Mouse (Mus musculus) ES-Bruce4 (cell line): ENCODE results near the gene Cxcl17. TPM values are rescaled to one million over a fixed set of nuclear protein-coding genes. Genes with fewer than 3 reads are reported as not detected.
A peak's percentile ranks its signal among the peaks of the same experiment; 100 is the strongest.

Source experiments
- H3K27ac ChIP-seq: 2 replicates; pipeline ENCODE4 v1.5.1; 2012; ENCODE audit warnings: low read length, inconsistent platforms; ENCODE audit not compliant: insufficient read depth
- H3K27me3 ChIP-seq: 2 replicates; pipeline ENCODE4 v1.6.1; 2012; ENCODE audit warnings: mild to moderate bottlenecking, low read length, inconsistent platforms; ENCODE audit not compliant: control insufficient read depth, poor library complexity, insufficient read depth, severe bottlenecking
- H3K36me3 ChIP-seq: 2 replicates; pipeline ENCODE4 v1.6.1; 2012; ENCODE audit warnings: inconsistent platforms, mild to moderate bottlenecking, low read length, moderate library complexity; ENCODE audit not compliant: control insufficient read depth, poor library complexity, insufficient read depth, severe bottlenecking
- H3K4me1 ChIP-seq: one replicate; pipeline ENCODE4 v1.8.1; 2011; ENCODE audit warnings: low read length; ENCODE audit not compliant: control insufficient read depth, insufficient read depth
- H3K4me3 ChIP-seq: 2 replicates; pipeline ENCODE4 v1.5.1; 2011; ENCODE audit warnings: low read depth, mild to moderate bottlenecking, low read length
- H3K9ac ChIP-seq: 2 replicates; pipeline ENCODE4 v1.6.1; 2012; ENCODE audit warnings: low read depth, mild to moderate bottlenecking, inconsistent platforms; ENCODE audit not compliant: poor library complexity, severe bottlenecking
- H3K9me3 ChIP-seq: replicated peaks from 2 replicates; pipeline ENCODE4 v1.6.1; 2012; ENCODE audit warnings: mild to moderate bottlenecking, low read length, inconsistent platforms; ENCODE audit not compliant: control insufficient read depth, poor library complexity, insufficient read depth, severe bottlenecking
- CTCF ChIP-seq: IDR thresholded peaks from one replicate; pipeline ENCODE4 v1.8.1; 2011; ENCODE audit warnings: low read depth, low read length
- EP300 ChIP-seq: IDR thresholded peaks from 2 replicates; pipeline ENCODE4 v1.6.1; 2011; ENCODE audit warnings: low read depth, low read length; ENCODE audit not compliant: insufficient read depth
- POLR2A ChIP-seq: IDR thresholded peaks from one replicate; pipeline ENCODE4 v1.8.1; 2011; ENCODE audit warnings: low read length; ENCODE audit not compliant: insufficient read depth
- polyA plus RNA-seq: library from polyadenylated mRNA; stranded (reverse); fragments of >200 nt; gene quantifications from 2 replicates; pipeline ENCODE4 v1.2.4, GENCODE M21; 2011; ENCODE audit warnings: low read depth; ENCODE audit not compliant: missing spikeins, insufficient read depth, insufficient read length

Cxcl17 gene
- polyA plus RNA-seq, 1 experiment, result not detected

DNA sequence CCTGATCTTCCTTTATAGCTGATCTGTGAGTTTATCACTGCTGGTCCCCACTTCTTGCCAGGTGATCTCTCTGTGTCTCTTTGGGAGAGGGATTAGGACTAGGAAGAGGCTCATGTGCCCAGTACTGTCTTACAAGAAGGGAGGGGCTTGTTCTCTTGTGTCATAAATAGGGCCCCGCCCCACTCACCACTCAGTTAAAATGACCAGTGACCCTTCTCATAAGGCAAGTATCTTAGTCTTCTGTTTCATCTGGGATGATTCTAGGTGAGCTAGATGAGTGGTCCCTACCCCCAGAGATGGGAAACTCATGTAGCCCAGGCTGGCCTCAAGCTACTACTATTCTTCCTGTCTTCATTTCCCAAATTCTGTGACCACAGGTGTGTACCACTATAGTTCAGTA lies 14.1 kb downstream of the Cxcl17 start, which contains the start of gene Lipe:
Gene Lipe (minus strand): TSS at position 101 of the 400 bp plus-strand sequence.
- TF ChIP-seq EP300 (no peak), CTCF (no peak), POLR2A (no peak)
- H3K9me3 ChIP-seq, result no peaks in the 10 kb centered on the region
- no peaks in the 10 kb centered on the region for H3K4me1 ChIP-seq
- peak within 1 kb of the TSS; percentile 26; the same call in 1 of the 2 replicates for H3K9ac ChIP-seq
- no peaks in the 10 kb centered on the region for H3K27me3 ChIP-seq
- no peak within 1 kb of the TSS for H3K27ac ChIP-seq
- no peaks in the 10 kb centered on the region; the same call in 1 of the 2 replicates for H3K36me3 ChIP-seq
- H3K4me3 ChIP-seq, result no peak within 1 kb of the TSS

DNA sequence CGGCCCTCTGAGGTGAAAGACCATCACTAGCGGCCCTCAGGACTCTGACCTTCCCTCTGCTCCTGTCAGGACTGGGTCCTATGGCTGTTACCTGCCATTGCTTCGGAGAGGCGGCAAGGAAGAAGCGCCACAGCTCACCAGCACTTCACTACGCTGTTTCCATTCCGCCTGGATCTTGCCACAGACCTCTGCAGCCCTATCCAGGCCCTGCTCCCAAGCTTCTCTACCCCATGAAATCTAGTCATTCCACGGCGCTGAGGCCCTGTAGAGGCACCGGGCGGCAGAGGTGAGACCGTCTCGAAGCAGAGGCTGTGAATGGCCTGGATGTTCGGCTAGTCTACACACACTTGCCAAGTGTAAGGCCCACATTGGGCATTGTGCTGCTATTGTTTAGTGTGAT lies 16.1 kb downstream of the Cxcl17 start:
- peak overlapping the region; percentile 32 for H3K4me3 ChIP-seq
- no peaks in the 10 kb centered on the region for H3K36me3 ChIP-seq
- H3K9me3 ChIP-seq, result no peaks in the 10 kb centered on the region
- peak overlapping the region; percentile 5 for H3K9ac ChIP-seq
- H3K27me3 ChIP-seq, result no peaks in the 10 kb centered on the region
- no peak overlapping the region for H3K27ac ChIP-seq
- TF ChIP-seq POLR2A (no peak), EP300 (no peak), CTCF (no peak)
- no peaks in the 10 kb centered on the region for H3K4me1 ChIP-seq

DNA sequence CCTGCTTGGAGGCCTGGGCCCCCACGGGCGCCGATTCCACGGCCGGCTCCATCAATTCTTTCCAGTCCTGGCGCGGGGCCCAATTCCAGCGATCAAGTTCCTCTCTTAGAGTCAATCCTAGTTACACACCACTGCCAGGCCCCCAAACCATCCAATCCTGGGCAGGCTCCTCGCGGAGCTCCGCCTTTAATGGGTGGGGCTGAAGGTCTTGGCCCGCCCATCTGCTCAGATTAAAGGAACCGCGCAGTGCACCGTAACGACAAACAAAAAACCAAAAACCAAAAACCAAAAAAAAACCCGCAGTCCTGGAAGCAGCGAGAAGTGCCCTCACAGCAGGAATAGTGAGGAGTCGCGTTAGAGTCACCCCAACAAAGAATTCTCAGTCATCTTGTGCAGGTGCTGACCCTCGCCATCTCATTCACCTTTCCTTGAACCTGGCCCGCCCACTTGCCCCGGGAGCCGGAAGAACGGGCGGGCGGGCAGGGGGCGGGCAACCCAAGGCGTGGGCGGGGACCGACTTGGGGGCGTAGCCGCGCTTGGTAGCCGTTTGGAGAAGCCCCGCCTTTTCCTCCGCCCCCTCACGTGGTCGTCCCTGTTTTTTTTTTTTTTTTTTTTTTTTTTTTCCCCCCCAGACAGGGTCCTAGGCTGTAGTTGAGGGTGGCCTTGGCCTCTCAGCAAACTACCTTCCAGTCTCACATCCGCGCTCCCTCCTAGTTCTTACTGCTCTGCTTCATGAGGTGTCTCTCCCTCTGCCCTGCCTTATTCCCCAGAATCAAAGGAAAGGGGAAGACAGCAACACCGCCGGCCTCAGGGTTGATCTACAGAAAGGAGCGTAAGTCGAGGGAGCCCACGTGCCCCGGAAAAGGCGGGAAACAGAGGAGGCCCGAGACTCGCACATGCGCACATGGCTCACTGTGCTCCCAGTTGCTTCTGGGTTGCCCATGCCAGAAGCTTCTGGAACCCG lies 16.8 kb downstream of the Cxcl17 start:
- no peaks in the 10 kb centered on the region for H3K27me3 ChIP-seq
- H3K27ac ChIP-seq, result 0 out of 2 replicates have a peak overlapping the region, but pooled peaks have one; percentile 7
- H3K4me1 ChIP-seq, result no peaks in the 10 kb centered on the region
- no peaks in the 10 kb centered on the region for H3K36me3 ChIP-seq
- H3K9ac ChIP-seq, result peak overlapping the region; percentile 45
- H3K9me3 ChIP-seq, result no peaks in the 10 kb centered on the region
- TF ChIP-seq POLR2A, result peak; percentile 3
- no peak for TF ChIP-seq EP300
- H3K4me3 ChIP-seq, result peak overlapping the region; percentile 94

DNA sequence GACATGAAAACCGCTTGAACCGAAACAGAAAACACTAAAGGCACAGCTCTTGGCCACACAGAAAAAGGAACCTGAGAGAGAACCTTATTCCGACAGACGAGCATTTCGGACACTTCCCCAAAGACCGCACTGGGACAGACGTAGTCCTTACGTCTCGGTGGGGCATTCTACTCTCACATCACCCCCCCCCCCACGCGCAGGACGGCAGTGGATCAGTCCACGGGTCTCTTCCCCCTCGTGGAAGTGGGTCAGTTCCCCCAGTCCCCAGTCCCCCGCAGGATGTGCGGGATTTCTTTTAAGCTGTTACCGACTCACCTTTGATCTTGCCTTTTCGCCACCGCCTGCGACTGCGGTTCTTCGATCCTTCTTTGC lies 17.5 kb downstream of the Cxcl17 start:
- H3K4me1 ChIP-seq, result no peaks in the 10 kb centered on the region
- TF ChIP-seq CTCF (no peak), EP300 (no peak), POLR2A (no peak)
- H3K27ac ChIP-seq, result no peak overlapping the region
- H3K9ac ChIP-seq, result peak overlapping the region; percentile 45
- H3K27me3 ChIP-seq, result no peaks in the 10 kb centered on the region
- peak overlapping the region; percentile 78 for H3K4me3 ChIP-seq
- H3K9me3 ChIP-seq, result no peaks in the 10 kb centered on the region
- no peaks in the 10 kb centered on the region for H3K36me3 ChIP-seq

DNA sequence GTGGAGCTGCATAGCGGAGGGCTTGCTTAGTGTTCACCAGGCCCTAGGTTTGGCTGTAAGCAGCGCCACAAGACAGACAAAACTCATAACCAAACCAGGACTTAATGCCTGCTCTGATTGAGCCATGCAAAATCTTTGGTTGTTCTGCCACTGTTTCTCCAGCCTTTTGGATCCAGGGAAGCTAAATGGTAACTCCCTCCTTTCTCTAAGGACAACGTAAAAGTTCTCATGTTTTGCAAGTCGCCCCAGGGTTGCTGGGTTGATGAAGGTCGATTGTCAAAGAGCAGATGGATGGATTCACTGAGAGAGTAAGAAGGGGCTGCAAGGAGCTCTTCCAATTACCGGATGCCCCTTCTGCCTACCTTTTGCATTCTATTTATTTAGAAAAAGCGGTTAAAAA lies 17.9 kb downstream of the Cxcl17 start:
- H3K9ac ChIP-seq, result no peak overlapping the region
- TF ChIP-seq POLR2A (no peak), CTCF (no peak), EP300 (no peak)
- no peaks in the 10 kb centered on the region for H3K9me3 ChIP-seq
- no peaks in the 10 kb centered on the region for H3K4me1 ChIP-seq
- H3K27ac ChIP-seq, result no peak overlapping the region
- no peaks in the 10 kb centered on the region for H3K36me3 ChIP-seq
- H3K4me3 ChIP-seq, result no peak overlapping the region
- H3K27me3 ChIP-seq, result no peaks in the 10 kb centered on the region

DNA sequence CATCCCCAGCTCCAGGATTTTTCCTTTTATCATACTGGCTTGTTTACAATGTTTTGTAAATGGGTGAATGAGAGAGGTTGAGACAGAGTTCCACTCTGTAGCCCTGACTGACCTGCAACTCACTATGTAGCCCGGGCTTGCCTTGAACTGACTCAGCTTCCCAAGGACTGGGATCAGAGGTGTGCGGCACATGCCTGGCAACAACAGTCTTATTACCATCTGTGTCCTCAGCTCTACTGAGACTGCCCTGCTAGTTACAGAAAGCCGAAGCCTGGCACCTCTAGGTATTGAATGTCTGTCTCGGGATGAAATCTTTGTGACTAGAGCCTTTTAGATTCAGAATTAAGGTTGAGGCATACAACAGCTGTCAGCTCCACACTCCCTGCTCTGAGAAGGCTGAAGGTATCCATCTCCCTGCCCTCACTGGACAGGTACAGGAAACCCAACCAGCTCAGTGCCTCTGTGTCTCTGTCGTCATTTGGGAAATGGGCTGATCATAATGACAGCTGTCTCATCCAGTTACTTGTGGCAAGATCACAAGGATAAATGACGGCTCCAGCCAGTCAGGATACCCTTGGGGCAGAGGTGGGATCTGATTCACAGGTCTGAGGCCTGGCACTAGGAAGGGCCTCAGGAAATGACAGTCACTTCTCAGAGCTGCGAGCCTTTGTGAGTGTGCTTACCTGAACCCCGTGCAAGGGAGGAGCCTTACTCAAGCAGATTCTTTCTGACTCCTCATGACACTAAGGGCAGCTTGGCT lies 19.1 kb downstream of the Cxcl17 start:
- Histone ChIP-seq H3K9me3 (no peaks in the 10 kb centered on the region), H3K9ac (no peak overlapping the region), H3K27ac (no peak overlapping the region), H3K36me3 (no peaks in the 10 kb centered on the region), H3K4me3 (no peak overlapping the region), H3K27me3 (no peaks in the 10 kb centered on the region), H3K4me1 (no peaks in the 10 kb centered on the region)
- TF ChIP-seq EP300 (no peak), POLR2A (no peak), CTCF (no peak)
